Mouse (Mus musculus): Measurements from ENCODE around the gene Igfl3.

Igfl3 gene

DNA sequence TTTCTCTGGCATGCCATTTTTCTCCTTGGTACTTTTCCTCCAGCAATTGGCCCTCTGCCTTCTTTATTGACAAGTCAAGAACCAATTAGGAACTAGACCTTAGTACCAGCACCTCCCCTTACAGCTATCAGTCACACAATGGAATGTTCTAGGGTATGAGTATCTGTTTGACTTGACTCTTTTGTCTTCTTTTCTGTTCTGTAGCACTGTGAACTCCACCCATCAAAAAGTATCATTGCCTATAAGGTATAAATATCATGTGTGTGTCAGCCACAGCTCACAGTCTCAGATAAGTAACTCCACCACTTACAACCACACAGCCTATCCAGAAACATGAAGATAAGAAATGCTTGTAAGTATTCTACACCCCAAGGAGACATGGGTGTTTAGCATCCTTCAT lies at the start of gene Igfl3:
Gene Igfl3 (plus strand): TSS at position 301 of the 400 bp plus-strand sequence.
- DNase-seq, result no peak

DNA sequence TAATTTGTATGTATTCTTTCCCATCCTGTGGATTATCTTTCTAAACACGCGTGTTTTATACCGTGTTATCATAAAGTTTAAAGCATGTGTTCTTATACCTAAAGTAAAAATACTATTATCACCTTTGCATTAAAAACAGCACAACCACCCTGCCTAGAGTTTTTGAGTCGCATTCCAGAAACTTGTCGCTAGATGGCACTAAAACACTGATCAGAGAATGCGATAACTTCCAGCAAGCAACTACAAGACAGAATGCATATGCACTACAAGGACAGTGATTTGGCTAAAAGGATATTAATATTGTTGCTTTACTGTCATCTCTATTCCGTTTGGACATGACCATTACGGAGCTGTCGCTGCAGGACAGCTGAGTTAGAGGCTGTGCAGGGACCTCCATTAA lies 34.6 kb downstream of the Igfl3 start:
- no peak for DNase-seq

DNA sequence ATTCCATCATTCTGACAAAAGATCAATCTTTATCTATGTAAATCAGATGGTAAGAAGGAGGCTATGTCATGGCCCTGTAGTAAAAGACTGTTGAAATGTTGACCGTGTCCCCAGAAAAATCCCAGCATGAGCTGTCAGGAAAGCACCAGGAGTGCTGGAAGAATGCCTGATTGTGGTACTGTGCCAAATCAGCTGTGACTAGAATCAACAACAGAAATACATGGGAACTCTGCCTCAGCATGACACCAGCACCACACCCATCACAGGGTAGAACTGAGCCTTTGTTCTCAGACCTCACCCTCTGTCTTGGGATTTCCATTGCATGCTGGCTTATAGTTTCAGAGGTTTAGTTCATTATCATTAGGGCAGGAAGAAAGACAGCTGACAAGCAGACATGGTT lies 38.4 kb downstream of the Igfl3 start:
- no peak for DNase-seq
